Mouse (Mus musculus) liver, embryonic 11.5 days (tissue): ENCODE data around the gene Hist1h3d. TPM values are rescaled to one million over a fixed set of nuclear protein-coding genes. Genes with fewer than 3 reads are reported as not detected.
"Not testable (repeated sequence)": the region's sequence is repeated elsewhere in the genome, so short reads cannot be mapped to it uniquely, and the experiment has no call there.

Source experiments
- ATAC-seq: fragments of 200-750 bp; cut with Nextera tagmentation; replicated peaks from 2 replicates; pipeline ENCODE4 v1.8.0; 2017; ENCODE audit warnings: moderate number of reproducible peaks, mild to moderate bottlenecking, moderate TSS enrichment, moderate library complexity; ENCODE audit not compliant: low FRiP score
- DNase-seq: peaks from one replicate; pipeline ENCODE4 v3.0.0-alpha.2; 2017; ENCODE audit warnings: low spot score
- H3K27ac ChIP-seq: fragments of 300-500 bp; sonication (generic); 2 replicates; pipeline ENCODE4 v1.5.1; 2014; ENCODE audit warnings: mild to moderate bottlenecking, low read depth, low read length, control low read depth
- H3K27me3 ChIP-seq: fragments of 300-500 bp; sonication (generic); replicated peaks from 2 replicates; pipeline ENCODE4 v1.6.1; 2014; ENCODE audit warnings: low read length, mixed read lengths; ENCODE audit not compliant: control insufficient read depth, insufficient read depth
- H3K36me3 ChIP-seq: fragments of 300-500 bp; sonication (generic); 2 replicates; pipeline ENCODE4 v1.6.1; 2014; ENCODE audit warnings: mild to moderate bottlenecking, low read length, moderate library complexity, mixed read lengths; ENCODE audit not compliant: control insufficient read depth, insufficient read depth
- H3K4me1 ChIP-seq: fragments of 300-500 bp; sonication (generic); replicated peaks from 2 replicates; pipeline ENCODE4 v1.6.1; 2014; ENCODE audit warnings: low read length, mixed read lengths; ENCODE audit not compliant: control insufficient read depth, insufficient read depth
- H3K4me2 ChIP-seq: fragments of 300-500 bp; sonication (generic); 2 replicates; pipeline ENCODE4 v1.6.1; 2014; ENCODE audit warnings: mild to moderate bottlenecking, control low read depth, moderate library complexity
- H3K4me3 ChIP-seq: fragments of 300-500 bp; sonication (generic); 2 replicates; pipeline ENCODE4 v1.5.1; 2014; ENCODE audit warnings: low read depth, low read length, control low read depth
- H3K9ac ChIP-seq: fragments of 300-500 bp; sonication (generic); 2 replicates; pipeline ENCODE4 v1.6.1; 2014; ENCODE audit warnings: low read depth, low read length, control low read depth
- H3K9me3 ChIP-seq: fragments of 300-500 bp; sonication (generic); 2 replicates; pipeline ENCODE4 v1.6.1; 2016; ENCODE audit warnings: low read length, inconsistent platforms, mixed read lengths; ENCODE audit not compliant: control insufficient read depth
- WGBS: fragments of 180-500 bp; shearing (Covaris S2); extraction: QIAGEN DNeasy Blood & Tissue Kit; methylation state at CpG from one replicate; pipeline ENCODE4 v1.1.7; 2014; 5-methylcytosine and 5-hydroxymethylcytosine counted together
- polyA plus RNA-seq: library from polyadenylated mRNA; unstranded; fragments of >200 nt; fragmentation: Nextera tagmentation; extraction: Ambion mirVana; gene quantifications from 2 replicates; pipeline ENCODE4 v1.2.1, GENCODE M21; 2014

The Hist1h3d gene
- polyA plus RNA-seq, 1 experiment from 2014 or later, result 7.7 TPM

GRCm38 (mm10) chr13:23551146-23551834, 24.3 kb upstream of the Hist1h3d start, which contains the start of gene Hist1h4f:
Gene Hist1h4f (minus strand): TSS chr13:23551648.
- peak within 1 kb of the TSS; percentile 72 for H3K4me2 ChIP-seq
- H3K36me3 ChIP-seq, H3K9me3 ChIP-seq, H3K27me3 ChIP-seq, H3K4me1 ChIP-seq: not testable (repeated sequence)
- H3K4me3 ChIP-seq, result peak within 1 kb of the TSS; percentile 46
- WGBS, result under 1% methylated on average over 47 of the region's 47 CpGs
- DNase-seq (peak; percentile 97), ATAC-seq (peak; percentile 72)
- peak within 1 kb of the TSS; percentile 61 for H3K9ac ChIP-seq
- H3K27ac ChIP-seq, result peak within 1 kb of the TSS; percentile 99

- DNase-seq (no peak), ATAC-seq (no peak)
- 42% methylated on average over 8 of the region's 8 CpGs for WGBS
- H3K9ac ChIP-seq, result peak overlapping the region; percentile 61
- H3K36me3 ChIP-seq, result no peaks in the 10 kb centered on the region
- H3K27ac ChIP-seq, result peak overlapping the region; percentile 99
- peak overlapping the region; percentile 46 for H3K4me3 ChIP-seq
- H3K9me3 ChIP-seq, result no peaks in the 10 kb centered on the region
- no peaks in the 10 kb centered on the region for H3K27me3 ChIP-seq
- peak overlapping the region; percentile 72 for H3K4me2 ChIP-seq
- H3K4me1 ChIP-seq, result 0 out of 2 replicates have a peak, but pooled peaks cover 13% of the 10 kb centered on the region
Measured at GRCm38 (mm10) chr13:23551931-23552914, 23.3 kb upstream of the Hist1h3d start.

DNA sequence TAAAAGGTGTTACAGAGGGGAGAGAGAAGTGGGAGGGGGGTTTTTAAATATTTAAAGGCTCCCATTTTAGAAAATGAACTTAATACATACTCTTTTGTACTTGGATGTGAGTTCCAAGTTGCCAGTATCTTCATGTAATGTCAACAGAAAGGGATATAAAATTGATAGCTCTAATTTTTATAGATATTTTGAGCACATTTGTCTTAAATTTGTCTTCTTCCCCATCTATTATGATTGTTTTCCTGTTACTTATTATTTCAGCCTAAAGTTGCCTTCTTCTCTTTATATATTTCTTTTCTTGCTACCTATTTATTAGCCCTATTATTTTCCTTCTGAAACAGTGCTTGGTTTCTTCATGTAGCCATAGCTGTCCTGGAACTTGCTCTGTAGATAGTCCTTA, 22.6 kb upstream of the Hist1h3d start, which contains the start of gene Hist1h1d:
Gene Hist1h1d (plus strand): TSS at position 301 of the 400 bp plus-strand sequence.
- Histone ChIP-seq H3K9me3 (no peaks in the 10 kb centered on the region), H3K4me1 (0 out of 2 replicates have a peak, but pooled peaks cover 13% of the 10 kb centered on the region), H3K9ac (peak within 1 kb of the TSS; percentile 91), H3K27me3 (no peaks in the 10 kb centered on the region), H3K4me2 (peak within 1 kb of the TSS; percentile 83), H3K4me3 (no peak within 1 kb of the TSS), H3K36me3 (no peaks in the 10 kb centered on the region), H3K27ac (peak within 1 kb of the TSS; percentile 100)
- DNase-seq, result no peak
- no peak for ATAC-seq

DNA sequence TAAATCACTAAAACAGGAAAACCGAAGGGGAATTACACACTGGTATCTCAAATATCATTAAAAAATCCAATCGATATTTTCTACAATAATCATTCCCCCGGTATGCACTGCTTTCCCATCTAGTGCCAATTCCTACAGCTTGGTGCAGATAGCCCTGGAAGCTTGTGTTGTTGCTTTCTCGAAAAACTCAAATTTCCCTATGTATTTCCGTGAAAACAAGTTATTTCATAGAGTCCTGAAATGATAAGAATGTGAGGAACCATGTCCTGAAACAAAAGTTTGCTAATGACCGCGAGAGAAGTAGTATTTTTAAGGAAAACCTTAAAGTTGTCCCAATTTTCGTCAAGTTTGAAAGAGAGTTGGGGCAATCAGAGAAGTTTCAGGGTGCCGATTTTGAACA, 21.2 kb upstream of the Hist1h3d start:
- no peaks in the 10 kb centered on the region for H3K36me3 ChIP-seq
- WGBS, result 21% methylated on average over 9 of the region's 9 CpGs
- H3K27me3 ChIP-seq, result no peaks in the 10 kb centered on the region
- 0 out of 2 replicates have a peak, but pooled peaks cover 13% of the 10 kb centered on the region for H3K4me1 ChIP-seq
- H3K4me3 ChIP-seq, result peak overlapping the region; percentile 56
- H3K27ac ChIP-seq, result peak overlapping the region; percentile 100
- H3K9ac ChIP-seq, result peak overlapping the region; percentile 91
- peak overlapping the region; percentile 83 for H3K4me2 ChIP-seq
- DNase-seq, result no peak
- no peak for ATAC-seq
- no peaks in the 10 kb centered on the region for H3K9me3 ChIP-seq

GRCm38 (mm10) chr13:23554925-23555838, 20.4 kb upstream of the Hist1h3d start:
- no peaks in the 10 kb centered on the region for H3K36me3 ChIP-seq
- ATAC-seq (peak; percentile 81), DNase-seq (peak; percentile 88)
- peak overlapping the region; percentile 91 for H3K9ac ChIP-seq
- H3K4me2 ChIP-seq, result peak overlapping the region; percentile 83
- no peaks in the 10 kb centered on the region for H3K9me3 ChIP-seq
- H3K4me3 ChIP-seq, result peak overlapping the region; percentile 56
- peak overlapping the region; percentile 100 for H3K27ac ChIP-seq
- H3K4me1 ChIP-seq, result 0 out of 2 replicates have a peak, but pooled peaks cover 13% of the 10 kb centered on the region
- WGBS, result under 1% methylated on average over 54 of the region's 54 CpGs
- H3K27me3 ChIP-seq, result no peaks in the 10 kb centered on the region

DNA sequence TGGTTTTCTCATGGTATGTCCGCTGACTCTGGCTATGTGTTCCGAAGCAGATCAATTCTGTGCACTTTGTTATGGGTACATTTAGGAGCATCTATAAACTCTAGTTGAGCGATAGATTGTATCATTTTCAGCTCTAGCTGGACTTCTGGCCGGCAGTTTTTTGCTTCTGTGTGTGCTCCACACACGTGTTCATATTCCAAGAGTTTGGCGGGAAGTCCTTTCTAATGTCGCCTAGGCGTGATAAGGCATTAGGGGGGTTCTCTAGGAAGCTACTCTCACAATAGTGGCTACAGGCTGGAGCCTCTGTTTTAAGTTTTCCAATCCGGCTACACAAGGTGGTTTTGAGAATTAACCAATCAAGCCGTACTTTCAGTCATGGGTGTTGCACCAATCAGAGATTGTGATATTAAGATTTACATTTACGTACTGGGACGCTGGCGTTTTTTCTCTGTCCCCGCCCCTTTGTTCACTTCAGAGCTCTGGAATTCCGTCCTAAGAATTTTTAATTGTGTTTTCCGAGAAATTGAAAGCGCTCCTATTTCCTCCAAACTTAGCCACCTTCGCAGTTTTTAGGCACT, 19.6 kb upstream of the Hist1h3d start:
- peak overlapping the region; percentile 91 for H3K9ac ChIP-seq
- no peaks in the 10 kb centered on the region for H3K9me3 ChIP-seq
- DNase-seq (peak; percentile 75), ATAC-seq (peak; percentile 66)
- peak overlapping the region; percentile 83 for H3K4me2 ChIP-seq
- WGBS, result under 1% methylated on average over 18 of the region's 18 CpGs
- no peaks in the 10 kb centered on the region for H3K27me3 ChIP-seq
- H3K36me3 ChIP-seq, result no peaks in the 10 kb centered on the region
- H3K4me1 ChIP-seq, result 0 out of 2 replicates have a peak, but pooled peaks cover 8% of the 10 kb centered on the region
- H3K27ac ChIP-seq, result peak overlapping the region; percentile 100
- peak overlapping the region; percentile 56 for H3K4me3 ChIP-seq

DNA sequence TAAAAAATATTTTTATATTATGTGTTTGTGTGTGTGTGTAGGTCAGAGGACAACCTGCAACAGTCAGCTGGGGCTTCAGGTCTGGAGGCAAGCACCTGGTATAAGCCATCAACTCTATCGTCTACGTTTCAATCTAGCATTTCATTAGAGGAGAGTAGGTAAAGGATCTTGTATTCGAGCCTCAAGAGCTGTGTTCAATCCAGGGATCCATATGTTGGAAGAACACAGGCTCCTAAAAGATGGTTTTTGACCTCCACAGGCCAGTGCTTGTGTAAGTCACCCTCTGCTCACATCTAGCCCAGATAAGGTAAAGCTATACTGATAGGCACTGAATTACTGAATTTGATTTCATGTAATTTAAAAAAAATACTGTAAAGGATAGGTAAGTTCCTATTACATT, 18.7 kb upstream of the Hist1h3d start:
- Histone ChIP-seq H3K4me1 (0 out of 2 replicates have a peak, but pooled peaks cover 7% of the 10 kb centered on the region), H3K9ac (peak overlapping the region; percentile 91; the same call in 1 of the 2 replicates), H3K4me3 (peak overlapping the region; percentile 56), H3K4me2 (peak overlapping the region; percentile 83), H3K36me3 (no peaks in the 10 kb centered on the region), H3K27me3 (no peaks in the 10 kb centered on the region), H3K27ac (peak overlapping the region; percentile 100), H3K9me3 (no peaks in the 10 kb centered on the region)
- ATAC-seq (no peak), DNase-seq (no peak)
- WGBS, result 67% methylated on average over 3 of the region's 3 CpGs
